Mouse (Mus musculus) heart, adult 18-20 months (tissue): ENCODE results near the gene Trim43c. TPM values are rescaled to one million over a fixed set of nuclear protein-coding genes. Genes with fewer than 3 reads are reported as not detected.
"Not testable (repeated sequence)": the region's sequence is repeated elsewhere in the genome, so short reads cannot be mapped to it uniquely, and the experiment has no call there.

Source experiments
- DNase-seq, 2 experiments: peaks; one replicate each; pipeline ENCODE4 v3.0.0; 2021 to 2022; ENCODE audit warnings: mixed read lengths in 1 of 2
- long read RNA-seq, 2 experiments: library from polyadenylated mRNA; stranded (forward); transcript quantifications; one replicate each; pipeline ENCODE4 v2.0.0; 2021
- total RNA-seq, 2 experiments: library from RNA; stranded (reverse); gene quantifications; 2 replicates each; pipeline ENCODE4 v1.2.3; 2021

Gene Trim43c
- total RNA-seq: not detected
- long read RNA-seq, experiment 1: 0 reads
- long read RNA-seq, experiment 2: 0 reads

DNA sequence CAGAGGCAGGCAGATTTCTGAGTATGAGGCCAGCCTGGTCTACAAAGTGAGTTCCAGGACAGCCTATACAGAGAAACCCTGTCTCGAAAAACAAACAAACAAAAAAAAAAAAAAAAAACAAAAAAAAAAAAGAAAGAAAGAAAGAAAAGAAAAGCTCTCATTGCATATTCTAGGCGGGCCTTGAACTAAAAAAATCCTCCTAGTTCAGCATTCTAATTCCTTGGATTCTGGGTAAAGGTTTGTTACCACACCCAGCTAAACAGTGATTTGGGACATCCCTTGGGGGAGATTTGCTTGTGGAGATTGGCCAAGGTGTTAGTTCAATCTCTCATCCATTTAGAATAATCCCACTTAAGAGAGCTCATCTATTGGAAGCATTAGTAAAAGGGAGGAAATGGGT, at the start of gene Trim43c:
Gene Trim43c (plus strand): TSS at position 301 of the 400 bp plus-strand sequence.
- not testable (repeated sequence) for DNase-seq

DNA sequence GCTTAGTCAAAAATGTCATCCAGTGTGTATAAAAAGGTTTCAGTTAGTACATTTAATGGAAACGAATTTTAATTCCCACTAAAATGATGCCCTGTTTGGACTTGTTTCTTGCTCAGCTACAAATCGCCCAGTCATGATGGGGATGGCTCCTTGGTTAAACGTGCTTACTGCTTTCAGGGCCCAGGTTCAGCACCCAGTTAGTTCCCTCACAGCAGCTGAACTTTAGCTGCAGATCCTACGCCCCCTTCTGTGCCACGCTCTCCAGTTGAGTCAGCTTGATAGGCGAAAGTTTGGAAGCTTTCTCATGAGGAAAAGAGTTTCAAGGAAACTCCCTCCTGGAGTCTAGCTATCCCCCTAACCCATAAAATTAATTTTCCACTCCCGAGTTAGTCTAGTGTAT, 14.1 kb downstream of the Trim43c start:
- not testable (repeated sequence) for DNase-seq

DNA sequence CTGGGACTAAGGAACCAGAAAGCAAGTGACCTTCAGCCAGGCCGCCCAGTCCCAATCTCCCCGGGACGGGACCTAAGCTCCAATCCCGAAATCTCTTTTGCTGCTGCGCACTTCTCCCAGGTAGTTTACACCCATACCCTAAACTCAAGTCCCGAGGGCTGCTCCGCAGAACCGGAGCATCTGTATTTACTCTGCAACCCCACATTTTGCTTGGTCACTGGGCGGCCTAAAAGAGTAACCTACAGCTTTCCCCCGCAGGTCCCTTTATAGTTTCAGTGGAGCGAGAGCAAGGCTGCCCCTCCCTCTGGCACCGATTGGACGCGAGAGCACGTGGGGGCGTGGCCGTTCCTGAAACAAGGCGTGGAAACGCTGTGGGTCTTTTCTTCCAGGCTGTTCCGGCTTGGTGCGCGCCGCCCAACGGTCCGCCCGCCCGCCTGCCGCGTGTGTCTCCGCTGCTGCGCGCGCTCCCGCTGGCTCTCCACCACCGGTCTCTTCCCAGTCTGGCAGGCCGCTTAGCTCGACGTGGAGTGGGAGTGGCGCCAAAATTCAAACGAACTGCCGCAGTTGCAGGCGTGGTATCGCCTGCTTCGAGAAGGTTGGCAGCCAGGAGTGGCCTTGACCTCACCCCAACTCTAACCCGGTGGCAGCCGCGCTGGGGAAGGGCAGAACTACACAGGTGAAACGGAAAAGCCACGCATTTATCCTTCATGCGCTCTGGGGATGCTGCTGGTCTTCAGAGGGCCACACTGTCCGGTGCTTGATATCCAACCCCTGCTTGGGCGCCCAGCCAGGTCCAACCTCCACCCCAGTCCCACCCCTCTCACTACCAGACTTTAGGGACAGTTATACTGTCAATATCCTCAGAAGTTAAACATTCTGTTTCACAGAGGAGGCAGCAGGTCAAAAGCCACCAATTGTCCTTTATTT, 19.9 kb downstream of the Trim43c start:
- DNase-seq: peak; percentile 87 to 95

Other genes with a start within 250 kb of the Trim43c start
- 10 to 100 TPM; 14.3 to 20.7 TPM for gene Mthfsl, start 118.9 kb upstream of the Trim43c start, total RNA-seq
- gene Bcl2a1d, start 107.2 kb upstream of the Trim43c start, total RNA-seq: 1 to 10 TPM in 1 of 2 experiments, under 1 TPM in 1; 0.72 to 2.0 TPM
- under 1 TPM; 0.57 to 0.62 TPM for gene Bcl2a1a, start 117.7 kb downstream of the Trim43c start, total RNA-seq